Mouse (Mus musculus) bone marrow, adult 2 months (tissue): ENCODE data around the gene Lingo2.

Experiments used
- CTCF ChIP-seq: fragments of 200-500 bp; IDR thresholded peaks from 2 replicates; pipeline ENCODE4 v1.5.1; 2011; ENCODE audit warnings: low read length, control low read depth; ENCODE audit not compliant: control insufficient read depth, insufficient read depth
- POLR2A ChIP-seq: fragments of 200-500 bp; IDR thresholded peaks from 2 replicates; pipeline ENCODE4 v1.6.1; 2011; ENCODE audit warnings: low read depth, mild to moderate bottlenecking, control low read depth, low read length, borderline replicate concordance; ENCODE audit not compliant: control insufficient read depth

- TF ChIP-seq POLR2A, result no peak
- no peak for TF ChIP-seq CTCF
Observed at GRCm38 (mm10) chr4:36775088-36775487, 176.5 kb downstream of the Lingo2 start.
